Mouse (Mus musculus) left cerebral cortex, adult 8-10 months (tissue): ENCODE results near the gene Fkbp7. TPM values are rescaled to one million over a fixed set of nuclear protein-coding genes. Genes with fewer than 3 reads are reported as not detected.
A peak's percentile ranks its signal among the peaks of the same experiment; 100 is the strongest.

ENCODE experiments used
- DNase-seq, 2 experiments: peaks; one replicate each; pipeline ENCODE4 v3.0.0; 2022; ENCODE audit warnings: low spot score in 2 of 2
- total RNA-seq, 4 experiments: library from RNA; stranded (reverse); gene quantifications; 2 replicates each; pipeline ENCODE4 v1.2.4; 2022

The Fkbp7 gene
- total RNA-seq, result 1 to 10 TPM; 4.4 to 6.1 (median 5.8) TPM

DNA sequence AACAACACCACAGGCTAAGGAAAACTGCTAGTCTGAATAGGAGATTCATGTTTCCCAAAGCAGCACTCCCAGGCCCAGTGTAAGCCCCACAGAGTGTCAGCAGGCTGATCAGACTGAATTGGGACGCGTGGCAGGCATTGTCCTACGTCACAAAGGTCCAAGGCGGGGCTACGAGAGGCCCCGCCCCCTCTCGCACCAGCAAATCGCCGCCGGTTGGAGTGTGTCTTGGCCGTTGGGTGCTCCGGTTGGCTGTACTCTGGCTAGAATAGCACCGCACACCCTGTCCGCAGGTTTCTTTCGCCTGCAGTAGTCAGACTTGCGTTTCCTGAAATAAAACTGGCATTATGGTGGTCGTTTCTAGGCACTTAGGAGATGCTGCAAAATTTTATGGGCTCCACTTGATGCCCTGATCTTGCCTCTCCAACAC, at the start of gene Fkbp7:
Gene Fkbp7, minus strand, starts transcription at position 151 of the 427 bp plus-strand sequence.
- peak; percentile 84 to 88 for DNase-seq

DNA sequence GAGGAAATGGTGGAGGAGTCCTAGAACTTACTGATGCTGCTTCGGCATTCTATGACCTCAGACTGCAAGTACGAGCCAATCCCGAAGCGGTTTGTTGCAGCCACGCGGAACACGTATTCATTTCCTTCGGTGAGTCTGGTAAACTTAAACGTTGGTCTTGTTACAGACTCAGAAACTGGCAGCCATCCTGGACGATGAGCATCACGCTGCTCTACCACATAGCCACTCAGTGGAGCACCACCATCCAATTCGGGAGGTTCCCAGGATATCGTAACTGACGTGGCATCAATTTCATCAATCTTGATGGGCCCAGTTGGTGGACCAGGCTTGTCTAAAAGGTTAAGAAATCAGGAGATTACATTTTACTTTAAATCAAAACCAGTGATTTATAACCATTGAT, 46.7 kb upstream of the Fkbp7 start:
- no peak for DNase-seq

DNA sequence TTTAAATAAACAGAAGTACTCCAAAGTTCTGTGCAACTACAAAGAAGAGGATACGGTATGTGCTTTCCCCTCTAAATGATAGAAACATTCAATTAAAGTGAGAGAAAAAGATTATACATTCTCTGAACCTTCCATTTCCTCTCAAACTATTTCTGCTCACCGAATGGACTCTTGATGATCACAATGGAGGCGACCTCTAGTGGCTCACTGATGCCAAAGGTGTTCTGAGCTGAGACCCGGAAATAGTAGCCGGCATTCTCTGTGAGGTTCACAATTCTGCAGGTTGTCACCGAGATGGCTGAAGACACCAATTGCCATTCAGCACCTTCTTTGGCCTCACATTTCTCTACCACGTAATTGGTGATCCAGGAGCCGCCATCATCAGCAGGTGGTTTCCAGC, 42.1 kb upstream of the Fkbp7 start:
- DNase-seq, result no peak

DNA sequence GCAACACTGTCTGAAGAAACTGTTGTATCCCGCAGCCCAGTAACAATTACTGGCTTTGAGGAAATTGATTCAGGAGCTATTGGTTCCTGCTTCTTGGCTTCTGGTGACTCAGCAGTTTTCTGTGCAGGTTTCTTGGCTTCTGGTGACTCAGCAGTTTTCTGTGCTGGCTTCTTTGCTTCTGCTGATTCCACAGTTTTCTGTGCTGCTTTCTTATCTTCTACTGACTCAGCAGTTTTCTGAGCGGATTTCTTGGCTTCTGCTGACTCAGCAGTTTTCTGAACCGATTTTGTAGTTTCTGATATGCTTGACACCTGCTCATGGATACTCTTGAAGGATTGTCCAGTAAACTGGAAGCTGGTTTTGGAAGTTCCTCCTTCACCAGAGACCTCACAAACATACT, 35.6 kb upstream of the Fkbp7 start:
- DNase-seq, result no peak

DNA sequence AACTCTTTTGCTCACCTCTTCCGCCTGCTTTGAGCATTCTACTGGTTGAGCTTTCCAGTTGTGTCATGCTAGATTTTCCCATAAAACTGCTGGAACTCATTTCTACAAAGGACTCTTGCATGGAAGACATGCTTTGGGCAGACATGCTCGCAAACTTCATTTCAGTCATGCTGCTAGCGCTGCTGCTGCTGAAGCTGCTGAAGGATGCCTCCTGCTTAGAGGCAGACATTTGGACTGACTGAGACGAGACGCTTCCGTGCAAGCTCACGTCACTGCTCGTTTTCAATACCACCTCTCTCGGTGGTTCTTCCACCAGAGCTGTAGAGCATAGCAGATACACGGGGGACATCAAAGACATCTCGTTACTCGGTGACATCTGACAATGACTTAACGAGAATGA, 32.7 kb upstream of the Fkbp7 start:
- no peak for DNase-seq

DNA sequence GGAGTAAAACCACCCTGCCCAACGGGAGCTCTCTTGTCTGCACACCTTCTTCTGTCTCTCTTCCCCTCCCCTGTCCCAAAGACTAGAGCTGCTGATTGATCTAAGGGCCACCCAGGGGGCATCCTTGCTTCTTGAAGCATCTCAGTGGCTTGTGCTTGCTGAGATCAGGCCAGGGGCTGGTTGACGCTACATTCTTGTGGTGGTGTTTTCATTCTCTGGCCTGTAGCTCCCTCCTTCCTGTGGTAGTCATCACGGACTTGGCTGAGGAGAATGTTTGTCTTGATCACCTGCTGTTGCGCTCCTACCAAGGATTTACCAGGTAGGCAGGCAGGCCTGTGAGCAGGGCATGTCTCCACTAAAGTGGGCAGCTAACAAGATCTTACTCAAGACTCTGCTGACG, 29.8 kb upstream of the Fkbp7 start:
- DNase-seq, result no peak

DNA sequence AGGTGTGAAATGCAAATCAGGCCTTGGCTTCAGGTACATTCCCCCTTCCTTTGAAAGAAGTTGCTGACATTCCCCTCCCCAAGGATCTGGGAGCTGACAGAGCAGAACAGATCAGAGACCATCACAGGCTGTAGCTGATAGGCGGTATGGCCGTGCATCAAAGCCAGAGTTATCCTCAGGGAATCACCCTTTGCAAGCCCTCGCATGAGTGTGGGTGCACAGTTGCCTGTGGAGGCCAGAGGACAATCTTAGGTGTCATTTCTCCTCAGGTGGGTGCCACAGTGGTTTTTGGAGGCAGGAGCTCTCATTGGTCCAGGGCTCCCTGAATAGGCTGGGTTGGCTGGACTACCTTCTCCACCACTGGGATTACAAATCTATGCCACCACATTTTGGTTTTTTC, 29.3 kb upstream of the Fkbp7 start:
- no peak for DNase-seq

DNA sequence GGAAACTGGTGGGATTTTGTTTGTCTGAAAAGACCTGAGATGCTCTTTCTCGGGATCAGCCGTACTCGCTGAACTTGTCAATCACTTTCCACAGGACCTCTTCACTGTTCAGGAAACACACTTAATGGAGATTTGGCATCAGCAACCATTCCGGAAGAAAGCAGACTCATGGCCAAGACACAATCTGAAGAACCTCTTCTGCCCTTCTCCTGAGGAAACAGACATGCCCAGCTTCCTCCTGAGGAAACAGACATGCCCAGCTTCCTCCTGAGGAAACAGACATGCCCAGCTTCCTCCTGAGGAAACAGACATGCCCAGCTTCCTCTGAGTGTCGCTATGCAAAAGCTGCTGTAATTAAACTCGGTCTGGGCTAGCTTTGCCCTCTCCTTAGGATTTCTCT, 22.4 kb upstream of the Fkbp7 start:
- no peak for DNase-seq

DNA sequence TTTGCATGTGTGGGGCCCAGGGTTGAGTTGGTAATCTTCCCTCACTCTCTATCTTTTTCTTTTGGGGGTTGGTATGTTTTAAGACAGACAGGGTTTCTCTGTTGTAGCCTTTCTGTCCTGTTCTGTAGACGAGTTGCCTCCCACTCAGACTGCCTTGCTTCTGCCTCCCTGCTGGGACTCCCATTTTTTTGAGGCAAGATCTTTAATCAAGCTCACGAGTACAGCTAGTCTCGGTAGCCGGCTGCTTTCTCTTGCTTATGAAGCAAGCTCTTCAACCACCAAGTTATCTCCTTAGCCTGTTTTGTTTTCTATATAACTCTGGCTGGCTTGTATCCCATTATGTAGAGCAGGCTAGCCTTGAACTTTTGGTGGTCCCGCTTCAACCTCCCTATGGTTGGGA, 20.8 kb upstream of the Fkbp7 start:
- no peak for DNase-seq

DNA sequence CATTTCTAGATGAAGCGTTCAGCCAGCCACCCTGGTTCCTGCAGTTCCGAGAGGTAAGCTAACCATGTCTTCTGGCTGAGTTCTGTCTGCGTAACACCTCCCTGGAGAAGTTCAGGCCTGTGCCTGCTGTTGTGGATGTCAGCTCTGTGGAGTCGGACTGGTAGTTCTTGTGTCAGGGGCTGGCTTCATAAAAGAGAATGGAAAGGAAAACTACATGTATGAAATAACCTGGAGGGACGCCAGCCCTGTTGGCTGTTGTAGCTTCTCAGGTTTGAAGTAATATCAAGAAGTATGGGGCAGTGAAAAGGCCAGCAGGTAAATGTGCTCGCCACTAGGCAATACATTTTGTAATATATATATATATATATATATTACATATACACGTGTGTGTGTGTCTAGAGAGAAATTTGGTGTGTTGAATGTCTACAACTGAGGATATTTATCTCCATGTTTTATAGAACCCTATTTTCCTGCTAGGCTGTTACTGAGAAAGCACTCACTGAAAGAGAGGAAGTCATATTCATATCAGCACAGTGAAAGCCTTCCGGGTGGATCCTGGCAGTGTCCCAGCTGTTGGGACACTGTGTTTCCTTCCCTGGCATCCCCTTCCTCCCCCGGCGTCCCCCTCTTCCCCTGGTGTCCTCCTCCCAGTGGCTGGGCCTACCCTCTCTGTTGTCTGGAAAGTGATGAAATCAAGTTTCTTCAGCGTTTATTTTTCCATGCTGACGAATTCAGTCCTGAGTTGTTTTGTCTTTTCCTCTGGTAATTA, 17.7 kb upstream of the Fkbp7 start:
- no peak for DNase-seq

DNA sequence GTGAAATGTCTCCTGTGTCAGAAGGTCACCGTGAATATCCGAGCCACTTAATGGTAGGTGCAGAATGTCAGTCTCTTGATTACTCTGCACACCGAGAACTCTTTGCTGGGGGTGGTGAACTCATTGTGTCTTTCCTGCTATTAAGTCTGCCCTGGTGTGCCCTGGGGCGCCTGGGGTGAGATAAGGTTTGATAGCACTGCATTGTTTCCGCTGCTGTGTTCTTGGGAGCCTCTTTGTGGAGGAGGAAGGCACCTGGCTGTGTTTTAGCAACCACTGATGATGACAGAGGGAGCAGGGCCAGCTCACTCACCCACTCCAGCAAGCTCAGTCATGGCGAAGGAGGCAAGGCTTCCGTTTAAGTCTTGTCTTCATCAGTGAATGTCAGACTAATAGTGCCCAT, 15.2 kb upstream of the Fkbp7 start:
- DNase-seq, result no peak

DNA sequence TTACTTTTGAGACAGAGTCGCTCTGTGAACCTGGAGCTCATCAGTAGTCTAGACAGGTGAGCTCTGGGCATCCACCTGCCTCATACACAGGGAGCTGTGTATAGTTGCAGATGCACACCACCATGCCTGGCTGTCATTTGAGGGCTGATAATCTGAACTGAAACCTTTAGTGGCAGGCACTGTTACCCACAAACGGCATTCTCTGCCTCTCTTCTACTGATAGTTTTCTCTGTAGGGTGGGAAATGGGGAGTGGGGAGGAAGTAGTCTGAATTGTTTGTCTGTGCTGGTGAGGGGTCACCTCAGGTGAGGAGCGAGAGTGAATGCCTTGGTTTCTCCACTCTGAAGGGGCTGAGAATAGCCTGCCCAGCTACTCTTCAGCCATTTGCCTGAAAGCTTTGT, 14.7 kb upstream of the Fkbp7 start:
- no peak for DNase-seq

DNA sequence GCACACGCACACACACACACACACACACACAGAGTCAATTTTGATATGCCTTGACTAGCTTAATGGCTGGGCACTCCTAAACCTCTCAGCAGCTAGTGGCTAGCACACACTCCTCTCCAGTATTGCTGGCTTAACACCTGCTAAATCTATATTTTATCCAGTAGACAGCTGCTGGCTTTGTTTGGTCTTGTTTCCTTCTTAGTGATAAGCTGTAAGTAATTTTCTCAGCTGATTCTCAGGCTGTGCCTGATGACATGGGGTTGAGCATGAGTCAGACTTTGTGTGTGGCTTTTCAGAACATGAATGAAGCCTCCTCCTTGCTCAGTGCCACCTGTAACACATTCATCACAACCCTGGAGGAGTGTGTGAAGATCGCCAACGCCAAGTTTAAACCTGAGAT, 14.1 kb upstream of the Fkbp7 start:
- DNase-seq, result no peak

DNA sequence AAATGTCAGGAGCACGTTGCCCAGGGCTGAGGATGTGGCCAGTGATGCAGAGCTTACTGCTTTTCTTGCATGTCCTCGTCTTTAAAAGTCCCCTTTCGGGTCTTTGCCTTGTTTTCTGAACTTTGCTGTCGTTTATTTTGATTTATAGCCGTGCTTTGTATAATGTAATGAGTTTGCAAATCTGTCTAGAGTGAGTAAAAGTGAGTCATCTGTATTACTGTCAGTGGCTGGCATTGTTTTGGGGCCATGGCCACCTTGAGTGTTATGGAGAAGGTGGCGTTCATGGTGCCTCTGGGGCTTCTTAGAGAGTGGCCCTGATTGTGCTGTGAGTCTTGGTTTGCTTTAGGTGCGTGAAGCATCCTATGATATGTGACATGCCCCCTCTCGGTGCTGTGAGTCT, 9.4 kb upstream of the Fkbp7 start:
- DNase-seq, result no peak

DNA sequence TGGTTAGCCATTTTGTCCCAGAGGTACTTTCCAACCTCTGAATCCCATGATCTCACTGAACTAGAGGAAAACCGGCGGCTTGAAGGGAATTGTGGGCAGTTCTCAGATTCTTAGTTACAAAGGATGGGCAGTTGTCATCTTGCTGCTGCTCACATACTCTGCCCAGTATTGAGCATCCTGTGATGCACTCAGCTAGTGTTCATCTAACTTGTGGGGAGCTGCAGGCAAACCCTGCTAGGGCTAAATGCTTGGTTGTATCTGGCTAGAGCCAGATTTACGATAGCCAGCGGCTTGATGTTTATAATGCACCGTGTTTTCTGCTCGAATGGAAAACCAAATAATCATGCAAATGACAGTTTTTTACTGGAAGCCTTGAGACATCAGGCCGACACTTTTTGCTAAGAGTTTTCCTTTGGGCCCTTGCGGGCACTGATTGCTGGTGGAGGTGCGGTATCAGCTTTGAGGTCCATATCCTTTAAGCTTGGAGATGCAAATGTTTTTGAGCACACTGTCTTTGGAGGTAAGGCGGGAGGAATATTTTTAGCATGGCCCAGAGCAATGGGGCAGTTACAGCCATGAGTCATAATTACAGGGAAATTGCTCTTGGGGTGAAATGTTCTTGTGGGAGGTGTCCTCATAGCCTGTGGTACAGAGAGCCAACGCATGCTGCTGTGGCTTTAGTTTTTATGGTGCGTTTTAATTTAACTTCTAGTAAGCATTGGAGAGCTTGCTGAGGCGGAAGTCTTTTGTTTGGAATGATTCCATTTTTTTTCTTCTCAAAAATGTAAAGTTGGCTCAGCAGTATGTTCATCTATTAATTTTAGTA, 3.7 kb upstream of the Fkbp7 start:
- DNase-seq, result no peak

DNA sequence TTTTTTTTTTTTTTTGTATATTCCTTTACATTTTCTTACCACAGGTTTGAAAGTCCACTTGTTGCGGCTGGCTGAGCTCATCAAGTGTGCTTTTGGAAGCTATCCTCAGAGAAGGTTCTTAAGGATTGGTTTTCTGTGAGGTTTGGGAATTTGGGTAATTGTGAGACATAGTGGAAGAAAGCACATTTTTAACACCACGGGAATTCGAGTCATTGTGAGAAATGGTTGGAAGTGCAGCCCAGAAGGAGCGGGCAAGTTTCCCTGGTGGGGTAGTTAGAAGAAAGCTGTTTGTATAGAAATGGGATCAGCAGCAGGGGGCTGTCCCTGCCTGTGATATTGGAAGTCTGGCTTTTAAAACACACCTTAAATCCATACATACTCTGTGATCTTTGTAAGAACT, 3.0 kb upstream of the Fkbp7 start:
- no peak for DNase-seq

DNA sequence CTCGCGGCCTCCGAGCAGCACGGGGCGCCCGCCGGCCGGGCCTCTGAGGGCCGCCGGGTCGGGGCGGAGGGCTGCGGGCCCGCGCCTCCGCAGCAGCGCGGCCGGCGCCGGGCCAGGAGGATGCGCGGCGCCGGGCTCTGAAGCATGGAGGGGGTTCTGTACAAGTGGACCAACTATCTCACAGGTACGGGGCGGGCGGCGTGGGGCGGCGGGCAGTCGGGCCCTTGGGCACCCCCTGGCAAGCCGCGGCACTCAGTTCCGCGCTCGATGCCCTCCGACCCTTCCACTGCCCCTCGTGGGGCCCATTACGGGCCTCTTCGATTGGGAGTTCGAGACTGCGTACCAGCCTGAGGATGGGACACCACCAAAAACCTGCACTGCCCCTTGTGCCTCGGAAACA, 2.5 kb upstream of the Fkbp7 start:
- no peak for DNase-seq

DNA sequence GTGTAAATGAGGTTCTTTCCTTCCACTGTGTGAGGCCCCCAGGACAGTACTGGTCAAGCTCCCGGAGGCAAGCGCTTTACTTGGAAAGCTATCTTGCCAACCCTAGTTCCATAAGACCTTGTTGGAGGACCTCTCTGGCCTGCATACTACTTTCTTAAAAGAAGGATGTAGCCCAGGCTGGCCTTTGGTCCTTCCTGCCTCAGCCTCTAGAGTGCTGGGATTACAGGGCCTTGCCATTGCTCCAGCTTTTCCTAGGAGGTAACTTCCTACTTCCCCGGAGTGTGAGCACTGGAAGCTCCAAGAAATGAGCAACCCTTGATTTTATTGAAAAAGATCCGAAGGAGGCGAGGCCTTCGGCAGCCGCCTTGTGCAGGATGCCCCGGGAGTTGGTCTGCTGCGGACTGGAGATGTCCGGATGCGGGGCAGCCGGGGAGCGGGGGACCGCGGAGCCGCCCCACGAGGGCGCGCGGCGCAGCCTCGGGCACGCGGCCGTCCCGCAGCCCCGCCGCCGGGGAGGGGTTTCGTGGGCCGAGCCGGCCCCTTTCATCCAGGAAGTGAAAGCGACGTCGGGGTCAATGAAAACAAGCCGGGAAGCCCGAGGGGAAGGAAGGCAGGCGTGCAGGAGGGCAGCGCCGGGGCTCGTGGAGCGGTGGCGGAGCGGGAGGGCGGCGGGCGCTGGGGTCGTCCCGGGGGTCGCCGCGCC, 2.0 kb upstream of the Fkbp7 start, which contains the start of gene Plekha3:
Gene Plekha3, plus strand, starts transcription at position 557 of the 703 bp plus-strand sequence.
- DNase-seq, result peak; percentile 63 to 79

DNA sequence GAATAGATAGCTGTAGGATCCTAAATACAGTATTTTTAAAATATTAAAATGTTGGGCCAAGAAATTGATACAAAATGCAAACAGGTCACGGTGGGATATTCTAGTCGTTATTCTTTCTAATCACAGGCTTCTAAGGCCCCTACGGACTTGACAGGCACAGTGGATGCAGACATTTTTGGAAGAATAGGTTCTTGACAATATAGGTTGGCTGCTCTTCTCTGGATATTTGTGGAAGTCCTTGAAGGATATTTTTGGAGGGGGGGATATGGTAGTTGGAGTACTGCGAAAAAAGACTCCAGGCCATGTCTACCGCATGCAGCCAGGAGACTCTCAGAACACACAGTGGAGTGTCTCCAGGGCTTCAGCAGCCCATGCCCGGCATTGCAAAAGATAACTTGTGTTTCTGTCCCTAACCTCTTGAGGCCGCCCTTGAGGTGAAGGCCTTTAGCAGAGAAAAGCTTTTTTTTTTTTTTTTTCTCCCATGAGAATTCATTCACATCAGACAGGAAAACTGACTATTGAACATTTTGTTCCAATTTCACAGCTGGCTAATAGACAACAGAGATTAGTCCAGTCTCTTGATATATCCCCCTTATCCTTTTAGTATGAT, 661 bp upstream of the Fkbp7 start:
- DNase-seq, result no peak

DNA sequence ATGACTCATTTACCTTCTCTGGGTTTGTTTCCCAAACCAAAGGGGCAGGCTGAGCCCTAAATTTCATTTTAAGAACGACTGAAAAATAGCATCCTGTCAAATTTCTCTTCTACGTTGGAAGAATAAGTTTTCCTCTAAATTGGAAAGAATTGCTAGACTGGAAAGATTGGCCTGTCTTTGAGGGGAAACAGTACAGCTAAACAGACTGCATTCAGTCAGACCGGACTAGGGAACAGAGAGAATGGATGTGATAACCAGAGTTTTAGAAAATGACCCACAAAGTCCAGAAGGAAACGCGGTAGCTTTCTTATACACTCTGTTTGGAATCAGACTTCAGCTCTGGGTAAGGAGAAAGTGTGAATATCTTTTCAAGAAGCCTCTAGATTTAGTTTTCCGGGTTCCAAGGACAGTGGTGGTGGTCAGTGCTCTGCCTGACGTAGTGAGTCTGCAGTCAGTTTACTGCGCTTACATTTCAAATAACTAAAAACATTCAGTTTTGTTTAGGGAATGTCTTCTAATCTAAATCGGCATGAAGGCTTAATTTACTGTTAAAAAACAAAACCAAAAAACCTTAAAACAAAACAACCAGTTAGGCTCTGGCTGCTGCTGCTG, 676 bp downstream of the Fkbp7 start:
- no peak for DNase-seq

DNA sequence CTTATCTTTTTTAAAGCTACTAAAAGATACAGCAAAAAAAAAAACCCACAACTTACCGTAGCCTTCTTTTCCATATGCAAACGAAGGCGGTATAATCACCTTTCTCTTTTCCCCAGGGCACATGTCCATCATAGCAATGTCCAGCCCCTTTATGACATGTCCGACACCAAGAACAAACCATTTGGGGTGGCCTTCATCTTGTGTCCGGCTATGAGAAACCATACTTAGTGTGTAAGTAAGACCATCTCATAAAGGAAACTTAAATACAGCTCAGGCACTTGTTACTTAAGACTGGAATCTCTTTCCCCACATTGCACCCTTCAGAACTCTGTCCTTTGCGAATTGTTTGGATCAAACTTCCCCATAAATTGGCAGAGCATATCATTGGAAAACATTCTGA, 1.3 kb downstream of the Fkbp7 start:
- DNase-seq, result no peak
